Mouse (Mus musculus) heart, embryonic 16.5 days (tissue): ENCODE results near the gene Kif3c. TPM values are rescaled to one million over a fixed set of nuclear protein-coding genes. Genes with fewer than 3 reads are reported as not detected.
A peak's percentile ranks its signal among the peaks of the same experiment; 100 is the strongest.

Experiments used
- ATAC-seq: fragments of 200-750 bp; cut with Nextera tagmentation; replicated peaks from 2 replicates; pipeline ENCODE4 v1.8.0; 2017; ENCODE audit warnings: moderate number of reproducible peaks; ENCODE audit not compliant: insufficient read depth, low FRiP score; ENCODE audit errors: extremely low read depth
- H3K27ac ChIP-seq: fragments of 300-500 bp; sonication (generic); 2 replicates; pipeline ENCODE4 v1.5.1; 2014; ENCODE audit warnings: mild to moderate bottlenecking, low read length, control low read depth, moderate library complexity
- H3K27me3 ChIP-seq: fragments of 300-500 bp; sonication (generic); 2 replicates; pipeline ENCODE4 v1.6.1; 2014; ENCODE audit warnings: low read length, mixed read lengths; ENCODE audit not compliant: control insufficient read depth, insufficient read depth
- H3K36me3 ChIP-seq: fragments of 300-500 bp; sonication (generic); 2 replicates; pipeline ENCODE4 v1.6.1; 2014; ENCODE audit not compliant: control insufficient read depth, insufficient read depth
- H3K4me1 ChIP-seq: fragments of 300-500 bp; sonication (generic); 2 replicates; pipeline ENCODE4 v1.6.1; 2014; ENCODE audit warnings: low read length, mixed read lengths; ENCODE audit not compliant: control insufficient read depth, insufficient read depth
- H3K4me2 ChIP-seq: fragments of 300-500 bp; sonication (generic); 2 replicates; pipeline ENCODE4 v1.6.1; 2014; ENCODE audit warnings: low read depth, mild to moderate bottlenecking, control low read depth, low read length
- H3K4me3 ChIP-seq: fragments of 300-500 bp; sonication (generic); 2 replicates; pipeline ENCODE4 v1.5.1; 2014; ENCODE audit warnings: mild to moderate bottlenecking, control low read depth, low read length
- H3K9ac ChIP-seq: fragments of 300-500 bp; sonication (generic); 2 replicates; pipeline ENCODE4 v1.6.1; 2014; ENCODE audit warnings: low read length, control low read depth
- H3K9me3 ChIP-seq: fragments of 300-500 bp; sonication (generic); replicated peaks from 2 replicates; pipeline ENCODE4 v1.6.1; 2016; ENCODE audit warnings: low read length; ENCODE audit not compliant: control insufficient read depth
- WGBS: fragments of 180-500 bp; shearing (Covaris S2); extraction: QIAGEN DNeasy Blood & Tissue Kit; methylation state at CpG from one replicate; pipeline ENCODE4 v1.1.7; 2014; 5-methylcytosine and 5-hydroxymethylcytosine counted together
- polyA plus RNA-seq: library from polyadenylated mRNA; unstranded; fragments of >200 nt; fragmentation: Nextera tagmentation; extraction: Ambion mirVana; gene quantifications from 2 replicates; pipeline ENCODE4 v1.2.1, GENCODE M21; 2015

Gene Kif3c
- 5.1 and 5.2 TPM in 2 replicates for polyA plus RNA-seq

DNA sequence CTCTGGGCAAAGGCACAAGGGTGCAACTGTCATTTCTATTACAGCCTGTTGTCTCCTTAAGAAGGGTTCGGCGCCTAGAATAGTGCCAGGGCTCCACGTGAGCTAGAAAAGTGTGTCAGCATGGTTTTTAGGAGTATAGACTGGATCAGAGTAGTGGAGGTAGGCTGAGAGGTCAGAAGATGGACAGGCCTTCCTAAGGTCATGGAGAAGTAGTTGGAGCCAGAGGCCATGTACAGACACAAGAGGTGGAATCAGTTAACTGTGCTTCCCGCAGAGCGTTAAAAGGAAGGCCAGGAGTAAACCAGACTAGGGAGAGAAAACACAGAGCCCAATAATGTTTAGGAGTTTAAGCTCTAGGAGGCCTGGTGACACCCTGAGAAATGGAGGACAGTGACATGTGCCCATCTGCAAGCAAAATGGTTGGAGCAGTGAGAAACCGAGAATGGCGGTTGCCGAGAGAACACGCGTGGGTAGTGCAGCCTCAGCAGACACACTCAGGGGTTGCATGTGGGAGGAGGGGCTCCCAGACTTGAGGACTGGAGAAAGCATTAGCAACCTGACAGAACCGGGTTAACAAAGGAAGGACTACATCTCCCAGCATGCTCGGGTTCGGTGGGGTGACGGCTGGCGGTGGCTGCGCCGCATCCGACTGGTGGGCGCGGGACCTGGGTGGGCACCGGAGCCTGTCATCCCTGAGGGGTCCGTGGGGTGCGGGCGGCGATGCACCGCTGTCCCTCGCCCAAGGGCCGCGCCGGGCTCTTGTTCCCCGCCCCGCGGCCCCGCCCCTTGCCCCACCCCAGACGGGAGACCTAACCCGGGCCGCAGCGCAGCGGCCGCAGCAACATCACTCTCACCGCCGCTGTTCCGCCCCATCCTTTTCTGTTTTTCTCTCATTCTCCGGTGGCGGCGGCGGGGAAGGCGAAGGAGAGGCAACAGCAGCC is at the start of gene Kif3c:
Gene Kif3c (plus strand): TSS at position 625 of the 941 bp plus-strand sequence.
- 7% methylated on average over 47 of the region's 48 CpGs for WGBS
- peaks cover 6% of the 10 kb centered on the region; the same call in 1 of the 2 replicates for H3K36me3 ChIP-seq
- peak within 1 kb of the TSS; percentile 88 for H3K4me3 ChIP-seq
- ATAC-seq = peak; percentile 84
- H3K9ac ChIP-seq = peak within 1 kb of the TSS; percentile 86
- H3K4me2 ChIP-seq = peak within 1 kb of the TSS; percentile 96
- H3K27me3 ChIP-seq = no peaks in the 10 kb centered on the region
- H3K4me1 ChIP-seq = peaks cover 12% of the 10 kb centered on the region
- H3K9me3 ChIP-seq = no peaks in the 10 kb centered on the region
- peak within 1 kb of the TSS; percentile 44; the same call in 1 of the 2 replicates for H3K27ac ChIP-seq

DNA sequence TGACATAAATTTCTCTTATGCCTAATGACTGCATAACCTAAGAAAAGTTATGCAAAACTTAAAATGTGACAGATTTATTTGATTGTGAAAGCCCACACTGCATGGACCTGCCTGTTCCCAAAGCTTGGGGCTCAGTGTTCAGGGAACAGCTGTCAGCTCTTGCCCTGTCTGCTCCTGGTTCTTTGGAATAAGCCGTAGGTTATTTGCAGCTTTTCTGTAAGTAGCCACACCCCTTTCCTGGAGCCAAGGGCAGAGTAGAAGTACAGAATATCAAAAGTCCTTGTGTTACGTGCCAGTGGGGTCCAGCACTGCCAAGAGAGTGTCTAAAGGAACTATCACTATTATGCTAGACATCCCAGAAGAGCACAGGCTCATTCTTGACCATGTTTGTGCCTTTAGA is 48.8 kb upstream of the Kif3c start:
- no peak overlapping the region for H3K27ac ChIP-seq
- H3K9me3 ChIP-seq = no peaks in the 10 kb centered on the region
- H3K4me1 ChIP-seq = 0 out of 2 replicates have a peak, but pooled peaks cover 3% of the 10 kb centered on the region
- ATAC-seq = no peak; the same call in 1 of the 2 replicates
- no peak overlapping the region for H3K9ac ChIP-seq
- H3K4me3 ChIP-seq = no peak overlapping the region
- no peaks in the 10 kb centered on the region for H3K27me3 ChIP-seq
- WGBS = 18% methylated on average over 2 of the region's 2 CpGs
- no peaks in the 10 kb centered on the region for H3K36me3 ChIP-seq
- no peak overlapping the region for H3K4me2 ChIP-seq

DNA sequence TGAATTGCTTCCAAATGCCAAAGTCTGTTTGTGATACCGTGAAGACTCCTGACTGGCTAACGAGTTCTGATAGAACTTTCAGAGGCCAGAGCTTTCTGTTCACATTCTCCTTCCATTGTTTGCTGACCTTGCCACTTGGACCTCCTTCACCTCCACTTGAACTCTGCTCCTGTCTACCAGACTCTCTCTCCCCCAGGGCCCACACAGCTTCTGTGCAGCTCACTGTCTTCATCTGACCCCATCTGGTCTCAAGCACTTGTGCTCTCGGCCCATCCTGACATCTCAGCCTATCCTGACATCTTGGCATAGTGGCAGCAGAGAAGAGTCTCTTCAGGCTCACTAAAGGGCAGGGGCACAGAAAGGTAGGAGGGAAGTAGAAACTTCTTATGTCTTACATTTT is 48.0 kb upstream of the Kif3c start:
- H3K27me3 ChIP-seq = no peaks in the 10 kb centered on the region
- no peak overlapping the region for H3K4me3 ChIP-seq
- 0 out of 2 replicates have a peak, but pooled peaks cover 3% of the 10 kb centered on the region for H3K4me1 ChIP-seq
- H3K4me2 ChIP-seq = no peak overlapping the region
- H3K9ac ChIP-seq = no peak overlapping the region
- no peaks in the 10 kb centered on the region for H3K36me3 ChIP-seq
- H3K27ac ChIP-seq = no peak overlapping the region
- ATAC-seq = no peak
- 55% methylated on average over 3 of the region's 3 CpGs for WGBS
- no peaks in the 10 kb centered on the region for H3K9me3 ChIP-seq

DNA sequence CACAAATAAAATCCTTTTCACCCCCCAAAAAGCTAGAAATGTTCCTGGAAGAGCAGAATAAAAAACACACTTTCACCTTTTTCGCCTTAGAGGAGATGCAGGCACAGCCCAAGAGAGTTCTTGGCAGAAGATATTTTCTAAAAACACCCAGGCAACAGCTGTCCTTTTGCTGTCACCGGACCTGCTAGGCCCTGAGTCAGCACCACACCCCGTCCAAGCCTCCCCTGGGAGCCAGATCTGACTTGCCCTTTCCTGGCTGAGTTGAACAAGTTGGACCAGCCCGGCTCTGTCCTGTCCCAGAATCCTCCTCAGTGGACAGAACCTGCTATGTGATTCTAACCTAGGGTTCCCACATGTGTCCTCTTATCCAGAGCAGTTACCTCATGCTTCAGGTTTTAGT is 45.6 kb upstream of the Kif3c start:
- Histone ChIP-seq H3K4me2 (no peak overlapping the region), H3K27me3 (no peaks in the 10 kb centered on the region), H3K4me3 (no peak overlapping the region), H3K9me3 (no peaks in the 10 kb centered on the region), H3K9ac (no peak overlapping the region), H3K27ac (no peak overlapping the region), H3K36me3 (no peaks in the 10 kb centered on the region), H3K4me1 (0 out of 2 replicates have a peak, but pooled peaks cover 3% of the 10 kb centered on the region)
- 58% methylated on average over 4 of the region's 4 CpGs for WGBS
- ATAC-seq = no peak

DNA sequence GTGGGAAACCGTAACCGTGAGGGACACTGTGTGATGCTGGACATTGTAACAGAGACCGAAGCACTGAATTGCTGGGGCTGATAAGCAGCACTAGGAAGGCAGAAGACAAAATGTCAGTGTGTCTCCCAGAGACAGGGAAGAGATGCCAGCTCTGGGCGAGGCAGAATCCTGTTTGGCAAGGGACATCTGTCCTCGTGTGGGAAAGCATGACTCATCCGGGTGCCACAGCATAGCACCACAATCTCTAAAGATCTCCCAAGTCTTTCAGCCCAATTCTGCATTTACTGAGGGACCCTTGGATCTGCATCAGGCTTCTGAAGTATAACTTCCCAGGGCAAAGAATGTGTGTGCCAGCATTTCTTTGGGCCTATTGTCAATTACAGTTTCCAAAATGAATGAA is 41.7 kb upstream of the Kif3c start:
- Histone ChIP-seq H3K36me3 (no peaks in the 10 kb centered on the region), H3K27me3 (no peaks in the 10 kb centered on the region), H3K9me3 (no peaks in the 10 kb centered on the region), H3K27ac (no peak overlapping the region), H3K4me1 (no peaks in the 10 kb centered on the region), H3K4me3 (no peak overlapping the region), H3K4me2 (no peak overlapping the region), H3K9ac (no peak overlapping the region)
- no peak for ATAC-seq
- WGBS = 60% methylated on average over 6 of the region's 6 CpGs

DNA sequence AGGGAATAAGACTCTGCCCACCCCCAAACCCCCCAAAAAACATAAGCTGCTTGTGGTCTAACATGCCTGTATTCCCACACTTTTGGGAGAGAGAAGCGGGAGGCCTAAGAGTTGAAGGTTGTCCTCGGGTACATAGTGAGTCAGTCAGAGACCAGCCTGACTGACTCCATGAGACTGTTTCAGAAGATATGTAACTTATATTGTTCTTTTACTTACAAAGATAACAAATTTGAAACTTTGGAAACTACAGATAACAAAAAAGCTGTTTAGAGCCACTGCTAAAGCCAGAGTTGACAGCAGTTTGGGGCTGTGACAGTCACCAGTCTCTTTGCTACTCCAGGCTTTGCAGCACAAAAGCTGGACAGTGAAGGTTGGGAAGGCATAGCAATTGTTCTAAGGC is 39.7 kb upstream of the Kif3c start:
- no peaks in the 10 kb centered on the region for H3K36me3 ChIP-seq
- H3K4me1 ChIP-seq = no peaks in the 10 kb centered on the region
- H3K9ac ChIP-seq = no peak overlapping the region
- no peak overlapping the region for H3K4me3 ChIP-seq
- no peaks in the 10 kb centered on the region for H3K9me3 ChIP-seq
- no peak for ATAC-seq
- WGBS = 74% methylated on average over 2 of the region's 2 CpGs
- H3K4me2 ChIP-seq = no peak overlapping the region
- no peaks in the 10 kb centered on the region for H3K27me3 ChIP-seq
- no peak overlapping the region for H3K27ac ChIP-seq

DNA sequence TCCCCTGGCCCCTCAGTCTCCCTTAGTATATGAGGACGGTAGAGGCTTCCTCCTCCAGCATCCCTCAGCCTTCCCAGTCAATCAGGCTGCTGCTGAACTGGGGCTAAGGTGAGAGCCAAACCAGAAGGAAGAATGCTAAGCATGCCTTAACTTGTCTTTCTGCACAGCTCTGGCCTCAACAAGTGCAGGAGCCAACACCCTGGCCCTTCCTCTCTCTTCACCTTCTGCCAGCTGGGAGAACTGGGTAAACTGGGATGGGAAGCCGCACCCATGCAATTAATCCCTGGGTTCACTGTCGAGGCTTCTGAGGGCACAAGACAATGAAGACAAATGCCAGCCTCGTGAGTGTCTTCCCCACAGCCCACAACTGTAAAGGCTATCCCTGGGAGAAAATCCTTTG is 35.3 kb upstream of the Kif3c start:
- Histone ChIP-seq H3K9ac (no peak overlapping the region), H3K4me2 (no peak overlapping the region), H3K4me1 (no peaks in the 10 kb centered on the region), H3K36me3 (no peaks in the 10 kb centered on the region), H3K9me3 (no peaks in the 10 kb centered on the region), H3K27ac (no peak overlapping the region), H3K27me3 (no peaks in the 10 kb centered on the region), H3K4me3 (no peak overlapping the region)
- WGBS = 74% methylated on average over 4 of the region's 4 CpGs
- no peak for ATAC-seq

DNA sequence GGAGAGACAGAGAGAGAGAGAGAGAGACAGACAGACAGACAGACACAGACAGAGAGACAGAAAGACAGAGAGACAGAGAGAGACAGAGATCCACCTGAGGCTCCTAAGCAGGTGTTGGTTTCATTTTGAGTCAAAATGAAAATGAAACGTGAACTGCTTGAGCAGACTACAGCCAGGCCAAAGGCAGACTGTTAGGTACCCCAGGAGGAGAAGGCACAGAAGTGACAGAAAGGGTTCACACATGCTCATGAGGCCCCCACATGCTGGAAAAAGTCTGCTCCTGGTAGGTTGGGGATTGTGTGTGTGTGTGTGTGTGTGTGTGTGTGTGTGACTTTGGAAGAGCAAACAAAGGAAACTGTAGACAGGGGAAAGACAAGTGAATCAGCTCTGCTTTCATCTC is 26.0 kb upstream of the Kif3c start:
- H3K9me3 ChIP-seq = no peaks in the 10 kb centered on the region
- H3K4me1 ChIP-seq = no peaks in the 10 kb centered on the region
- H3K36me3 ChIP-seq = no peaks in the 10 kb centered on the region
- no peak for ATAC-seq
- H3K4me2 ChIP-seq = no peak overlapping the region
- 72% methylated on average over 1 of the region's 1 CpGs for WGBS
- no peak overlapping the region for H3K4me3 ChIP-seq
- H3K27ac ChIP-seq = no peak overlapping the region
- H3K9ac ChIP-seq = no peak overlapping the region
- H3K27me3 ChIP-seq = no peaks in the 10 kb centered on the region

DNA sequence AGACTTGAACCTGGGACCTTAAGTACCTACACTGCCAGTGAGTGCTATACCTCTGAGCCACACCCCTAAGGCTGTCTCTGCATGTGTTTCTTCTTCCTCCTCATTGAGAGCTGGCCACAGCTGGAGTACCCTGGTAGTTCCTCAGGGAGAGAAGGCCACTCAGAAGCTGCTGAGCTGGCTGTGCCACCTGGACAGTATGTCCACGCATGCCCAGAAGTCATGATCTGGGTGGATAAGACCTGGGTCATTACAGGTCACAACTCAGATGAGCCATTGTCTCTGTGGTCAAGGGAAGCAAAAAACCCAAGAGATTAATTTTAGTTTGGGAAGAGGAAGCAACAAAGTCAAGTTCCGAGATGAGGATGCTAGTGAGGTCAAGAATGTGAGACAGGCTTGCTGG is 20.8 kb upstream of the Kif3c start:
- H3K4me1 ChIP-seq = no peaks in the 10 kb centered on the region
- 79% methylated on average over 2 of the region's 2 CpGs for WGBS

More for the DNA sequence above, 20.8 kb upstream of the Kif3c start:
- Histone ChIP-seq H3K9ac (no peak overlapping the region), H3K27me3 (no peaks in the 10 kb centered on the region), H3K36me3 (no peaks in the 10 kb centered on the region), H3K27ac (no peak overlapping the region), H3K4me3 (no peak overlapping the region), H3K9me3 (no peaks in the 10 kb centered on the region), H3K4me2 (no peak overlapping the region)
- no peak for ATAC-seq
